In genomic region chr5:3935778-3936554, GRCm38 (mm10) we compare ENCODE assay signal across 12 mouse cellular contexts.
"Had no signal": no experiment of that assay in that cellular context is flagged by ENCODE, and none has a peak within 500 bp of the region (broad histone marks: within the 10 kb centered on the region; RNA-seq: fewer than 3 reads in every experiment).

No protein-coding gene starts in this region.

- H3K27ac ChIP-seq: limb, embryonic 15.5 days; midbrain, embryonic 13.5 days; neural tube, embryonic 12.5 days; stomach, postnatal 0 days had no signal

- H3K9me3 ChIP-seq: limb, embryonic 15.5 days; midbrain, embryonic 13.5 days had no signal

- H3K27me3 ChIP-seq: limb, embryonic 15.5 days; midbrain, embryonic 13.5 days; neural tube, embryonic 12.5 days had no signal

- H3K4me3 ChIP-seq: limb, embryonic 15.5 days; midbrain, embryonic 13.5 days; neural tube, embryonic 12.5 days had no signal

- DNase-seq: kidney, adult 8-10 months; kidney, postnatal 25 days; layer of hippocampus, adult 9-11 months; layer of hippocampus, postnatal 36 days; lung, adult 2 months; lung, postnatal 14 days; thymus, postnatal 4 days had no signal

- ATAC-seq: intestine, embryonic 16.5 days; midbrain, embryonic 13.5 days had no signal

- H3K9ac ChIP-seq: limb, embryonic 15.5 days; midbrain, embryonic 13.5 days; neural tube, embryonic 12.5 days had no signal

- H3K4me2 ChIP-seq: limb, embryonic 15.5 days; midbrain, embryonic 13.5 days; neural tube, embryonic 12.5 days had no signal
